Mouse (Mus musculus) intestine, embryonic 15.5 days (tissue): ENCODE data around the gene Gbx1. TPM values are rescaled to one million over a fixed set of nuclear protein-coding genes. Genes with fewer than 3 reads are reported as not detected.

Experiments
- ATAC-seq: fragments of 200-750 bp; cut with Nextera tagmentation; 2 replicates; pipeline ENCODE4 v1.8.0; 2017; ENCODE audit warnings: moderate TSS enrichment, moderate library complexity
- H3K27ac ChIP-seq: fragments of 300-500 bp; sonication (generic); 2 replicates; pipeline ENCODE4 v1.5.1; 2015; ENCODE audit warnings: mild to moderate bottlenecking, inconsistent platforms
- H3K27me3 ChIP-seq: fragments of 300-500 bp; sonication (generic); replicated peaks from 2 replicates; pipeline ENCODE4 v1.6.1; 2015; ENCODE audit warnings: inconsistent platforms
- H3K36me3 ChIP-seq: fragments of 300-500 bp; sonication (generic); 2 replicates; pipeline ENCODE4 v1.6.1; 2015; ENCODE audit warnings: inconsistent platforms
- H3K4me1 ChIP-seq: fragments of 300-500 bp; sonication (generic); replicated peaks from 2 replicates; pipeline ENCODE4 v1.6.1; 2015; ENCODE audit warnings: inconsistent platforms
- H3K4me2 ChIP-seq: fragments of 300-500 bp; sonication (generic); replicated peaks from 2 replicates; pipeline ENCODE4 v1.6.1; 2015; ENCODE audit warnings: mild to moderate bottlenecking, inconsistent platforms
- H3K4me3 ChIP-seq: fragments of 300-500 bp; sonication (generic); replicated peaks from 2 replicates; pipeline ENCODE4 v1.5.1; 2015; ENCODE audit warnings: inconsistent platforms
- H3K9ac ChIP-seq: fragments of 300-500 bp; sonication (generic); 2 replicates; pipeline ENCODE4 v1.6.1; 2015; ENCODE audit warnings: inconsistent platforms
- H3K9me3 ChIP-seq: fragments of 300-500 bp; sonication (generic); 2 replicates; pipeline ENCODE4 v1.6.1; 2016; ENCODE audit warnings: inconsistent platforms
- WGBS: fragments of 180-500 bp; shearing (Covaris S2); methylation state at CpG from one replicate; pipeline ENCODE4 v1.1.7; 2015; 5-methylcytosine and 5-hydroxymethylcytosine counted together
- polyA plus RNA-seq: library from polyadenylated mRNA; unstranded; fragments of >200 nt; fragmentation: Nextera tagmentation; extraction: Ambion mirVana; gene quantifications from 2 replicates; pipeline ENCODE4 v1.2.1, GENCODE M21; 2015

The Gbx1 gene
- polyA plus RNA-seq, 1 experiment from 2014 or later, result 0.06 TPM

DNA sequence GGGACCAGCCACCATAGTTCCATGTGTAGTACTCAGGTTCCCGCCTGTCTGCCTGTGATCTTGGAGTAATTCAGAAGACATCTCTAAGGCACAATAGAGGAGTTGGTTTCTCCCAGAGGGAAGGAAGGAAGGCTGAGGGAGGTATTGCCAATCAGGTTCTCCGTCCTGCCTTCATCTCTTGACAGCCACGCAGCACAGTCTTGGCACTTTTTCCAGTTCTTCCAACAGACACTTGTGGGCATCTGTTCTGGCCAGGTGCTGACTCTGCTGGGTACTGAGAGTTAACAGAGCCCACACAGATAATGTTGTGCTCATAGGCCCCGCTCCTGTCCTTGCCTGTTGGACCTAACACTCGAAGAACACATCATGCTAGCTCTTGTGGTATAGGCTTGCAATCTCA, 40.3 kb downstream of the Gbx1 start:
- Histone ChIP-seq H3K4me1 (peaks cover 11% of the 10 kb centered on the region), H3K9ac (no peak overlapping the region), H3K9me3 (no peaks in the 10 kb centered on the region), H3K4me3 (no peak overlapping the region), H3K27me3 (no peaks in the 10 kb centered on the region), H3K27ac (no peak overlapping the region), H3K4me2 (no peak overlapping the region), H3K36me3 (peaks cover 52% of the 10 kb centered on the region)
- no peak for ATAC-seq
- WGBS, result 90% methylated on average over 5 of the region's 5 CpGs

DNA sequence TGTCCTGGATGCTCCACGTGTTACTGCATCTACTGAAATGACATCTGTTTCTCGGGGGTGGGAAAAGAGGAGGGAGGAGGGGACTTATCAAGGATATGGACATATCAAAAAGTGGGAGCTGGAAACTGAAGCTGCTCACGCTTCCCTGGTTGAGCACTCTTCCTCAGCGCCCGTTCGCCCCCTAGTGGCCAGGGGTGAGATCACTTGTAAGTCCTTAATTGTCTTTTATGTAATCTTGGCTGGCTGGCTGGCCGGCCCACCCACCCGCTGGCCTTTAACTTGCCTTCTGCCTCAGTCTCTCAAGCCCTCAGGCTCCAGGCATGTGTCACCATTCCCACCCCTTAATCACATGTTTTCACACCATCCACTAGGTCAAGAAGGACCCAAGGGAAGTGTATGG, 40.9 kb downstream of the Gbx1 start:
- Histone ChIP-seq H3K9ac (no peak overlapping the region), H3K9me3 (no peaks in the 10 kb centered on the region), H3K4me3 (no peak overlapping the region), H3K4me1 (peaks cover 16% of the 10 kb centered on the region), H3K36me3 (peaks cover 52% of the 10 kb centered on the region), H3K27me3 (no peaks in the 10 kb centered on the region), H3K27ac (no peak overlapping the region), H3K4me2 (no peak overlapping the region)
- ATAC-seq, result no peak
- 3% methylated on average over 8 of the region's 8 CpGs for WGBS

DNA sequence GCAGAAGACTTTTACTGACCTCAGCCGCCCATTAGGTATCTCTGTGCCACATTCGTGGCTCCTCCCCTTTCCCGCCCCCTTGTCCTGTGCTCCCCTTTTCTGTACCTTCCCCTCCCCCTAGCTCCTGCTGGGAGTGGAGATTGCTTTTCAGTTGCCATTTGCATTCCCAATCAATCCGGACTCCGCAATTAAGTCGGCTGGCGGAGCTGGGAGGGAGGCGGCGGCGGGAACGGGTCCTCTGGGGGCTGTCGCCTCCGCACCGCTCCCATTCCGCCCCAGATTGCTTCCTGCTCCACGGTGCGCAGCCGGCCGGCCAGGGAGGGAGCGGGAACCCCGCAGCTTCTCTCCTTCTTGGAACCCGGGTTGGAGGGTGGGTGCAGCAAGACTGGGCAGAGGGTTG, 42.0 kb downstream of the Gbx1 start:
- no peak overlapping the region for H3K4me3 ChIP-seq
- peaks cover 56% of the 10 kb centered on the region for H3K36me3 ChIP-seq
- no peak overlapping the region for H3K4me2 ChIP-seq
- 58% methylated on average over 22 of the region's 22 CpGs for WGBS
- no peaks in the 10 kb centered on the region for H3K27me3 ChIP-seq
- H3K27ac ChIP-seq, result no peak overlapping the region
- ATAC-seq, result no peak
- H3K4me1 ChIP-seq, result peaks cover 16% of the 10 kb centered on the region
- H3K9ac ChIP-seq, result no peak overlapping the region
- no peaks in the 10 kb centered on the region for H3K9me3 ChIP-seq

DNA sequence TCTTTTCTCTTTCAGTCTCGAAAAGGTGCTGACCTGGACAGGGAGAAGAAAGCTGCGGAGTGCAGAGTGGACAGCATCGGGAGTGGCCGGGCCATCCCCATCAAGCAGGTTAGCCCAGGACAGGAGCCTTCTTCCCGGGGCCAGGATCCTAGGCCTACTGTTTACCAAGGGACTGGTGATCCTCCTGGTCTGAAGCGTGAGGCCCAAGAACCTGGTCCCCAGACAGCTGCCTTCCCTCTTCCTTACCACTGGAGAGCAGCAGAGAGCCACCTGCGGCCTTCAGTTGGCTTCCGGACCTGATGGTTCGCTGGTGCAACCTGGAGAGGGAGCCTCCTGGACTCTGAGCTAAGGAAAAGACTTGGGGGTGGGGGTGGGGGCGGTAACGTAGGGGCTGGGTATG, 43.7 kb downstream of the Gbx1 start:
- WGBS, result 15% methylated on average over 11 of the region's 11 CpGs
- no peaks in the 10 kb centered on the region for H3K9me3 ChIP-seq
- H3K4me1 ChIP-seq, result peaks cover 16% of the 10 kb centered on the region
- H3K27me3 ChIP-seq, result no peaks in the 10 kb centered on the region
- H3K27ac ChIP-seq, result peak overlapping the region; percentile 74
- peak overlapping the region; percentile 38 for H3K4me2 ChIP-seq
- no peak overlapping the region for H3K4me3 ChIP-seq
- H3K36me3 ChIP-seq, result peaks cover 55% of the 10 kb centered on the region
- ATAC-seq, result peak; percentile 58
- peak overlapping the region; percentile 12; the same call in 1 of the 2 replicates for H3K9ac ChIP-seq

DNA sequence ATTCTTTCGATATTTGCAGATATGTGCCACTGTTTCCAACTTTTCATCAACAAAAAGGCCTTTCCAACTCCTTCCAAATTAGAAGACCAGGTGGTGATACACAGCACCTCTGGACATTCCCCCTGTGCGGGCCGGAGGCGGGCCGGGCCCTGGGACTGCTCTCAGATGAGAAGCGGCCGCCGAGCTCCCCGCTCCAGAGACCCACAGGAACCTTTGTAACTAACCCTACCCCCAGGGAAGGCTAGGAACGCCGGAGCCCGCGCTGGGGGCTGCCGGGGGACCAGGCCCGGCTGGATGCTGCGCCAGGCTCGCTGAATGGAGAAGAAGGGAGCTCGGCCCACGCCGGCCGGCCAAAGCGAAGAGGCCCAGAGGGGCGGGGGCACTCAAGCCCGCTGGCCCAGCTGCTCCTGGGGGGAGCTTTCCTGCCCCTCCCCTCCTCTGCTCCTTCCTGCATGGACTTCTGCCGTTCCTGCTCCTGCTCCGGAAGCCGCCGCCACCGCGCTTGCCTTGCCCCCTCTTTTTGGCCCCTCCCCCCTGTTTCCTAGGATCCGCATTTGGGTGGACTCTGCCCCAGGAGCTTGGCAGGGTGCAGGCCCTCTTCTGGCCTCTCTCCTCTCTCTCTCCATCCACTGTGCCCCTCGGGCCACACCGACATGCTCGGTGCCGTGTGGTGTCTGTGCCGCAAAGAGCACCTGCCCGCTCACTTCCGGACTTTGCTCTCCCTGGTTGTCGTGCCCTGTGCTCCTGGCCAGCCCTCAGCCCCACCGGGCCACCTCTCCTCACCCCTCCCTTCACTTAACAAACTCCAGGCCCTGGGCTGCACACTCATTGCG, 44.5 kb downstream of the Gbx1 start:
- Histone ChIP-seq H3K4me3 (0 out of 2 replicates have a peak overlapping the region, but pooled peaks have one; percentile 3), H3K36me3 (peaks cover 56% of the 10 kb centered on the region), H3K9me3 (no peaks in the 10 kb centered on the region), H3K27me3 (no peaks in the 10 kb centered on the region), H3K9ac (0 out of 2 replicates have a peak overlapping the region, but pooled peaks have one; percentile 12), H3K4me2 (peak overlapping the region; percentile 38), H3K4me1 (peaks cover 16% of the 10 kb centered on the region), H3K27ac (peak overlapping the region; percentile 74)
- WGBS, result 47% methylated on average over 41 of the region's 41 CpGs
- ATAC-seq, result peak; percentile 74

DNA sequence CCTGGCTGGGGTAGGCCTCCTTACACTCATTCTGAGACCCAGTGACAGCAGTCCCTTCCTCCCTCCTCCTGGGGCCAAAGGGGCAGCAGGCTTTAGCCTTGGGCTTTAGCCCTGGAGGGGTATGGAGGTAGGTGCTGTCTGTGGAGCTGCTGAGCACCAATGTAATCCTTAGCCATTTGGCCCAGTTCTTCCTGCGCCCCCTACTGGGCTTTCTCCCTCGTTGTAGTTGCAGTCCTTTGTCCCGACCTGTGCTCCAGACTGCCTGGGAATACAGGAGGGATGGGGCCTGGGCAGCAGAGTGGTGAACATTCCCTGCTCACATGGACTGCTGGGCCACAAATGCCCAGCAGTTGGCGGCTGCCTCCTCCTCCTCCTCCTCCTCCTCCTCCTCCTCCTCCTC, 45.4 kb downstream of the Gbx1 start:
- 16% methylated on average over 4 of the region's 4 CpGs for WGBS
- peaks cover 16% of the 10 kb centered on the region for H3K4me1 ChIP-seq
- ATAC-seq, result peak; percentile 27
- H3K9ac ChIP-seq, result no peak overlapping the region
- H3K4me2 ChIP-seq, result no peak overlapping the region
- no peaks in the 10 kb centered on the region for H3K27me3 ChIP-seq
- no peak overlapping the region for H3K27ac ChIP-seq
- peaks cover 57% of the 10 kb centered on the region for H3K36me3 ChIP-seq
- no peaks in the 10 kb centered on the region for H3K9me3 ChIP-seq
- H3K4me3 ChIP-seq, result no peak overlapping the region

DNA sequence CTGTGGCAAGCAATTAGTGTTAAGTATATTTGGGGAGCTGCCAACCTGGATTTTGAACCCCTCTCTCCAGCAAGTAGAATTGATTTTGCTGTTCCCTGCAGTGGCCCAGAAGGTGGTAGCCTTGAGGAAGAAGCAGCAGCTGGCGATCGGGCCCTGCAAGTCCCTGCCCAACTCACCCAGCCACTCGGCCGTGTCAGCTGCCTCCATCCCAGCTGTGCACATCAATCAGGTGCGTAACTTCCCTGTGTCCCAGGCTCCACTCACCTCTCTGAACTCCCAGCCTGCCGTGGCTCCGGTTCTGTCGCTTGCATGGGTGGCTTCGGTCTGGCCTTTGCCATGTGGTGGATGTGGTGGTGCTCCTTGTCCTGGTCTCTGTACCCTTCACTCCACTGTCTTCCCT, 49.1 kb downstream of the Gbx1 start:
- no peak overlapping the region for H3K4me2 ChIP-seq

DNA sequence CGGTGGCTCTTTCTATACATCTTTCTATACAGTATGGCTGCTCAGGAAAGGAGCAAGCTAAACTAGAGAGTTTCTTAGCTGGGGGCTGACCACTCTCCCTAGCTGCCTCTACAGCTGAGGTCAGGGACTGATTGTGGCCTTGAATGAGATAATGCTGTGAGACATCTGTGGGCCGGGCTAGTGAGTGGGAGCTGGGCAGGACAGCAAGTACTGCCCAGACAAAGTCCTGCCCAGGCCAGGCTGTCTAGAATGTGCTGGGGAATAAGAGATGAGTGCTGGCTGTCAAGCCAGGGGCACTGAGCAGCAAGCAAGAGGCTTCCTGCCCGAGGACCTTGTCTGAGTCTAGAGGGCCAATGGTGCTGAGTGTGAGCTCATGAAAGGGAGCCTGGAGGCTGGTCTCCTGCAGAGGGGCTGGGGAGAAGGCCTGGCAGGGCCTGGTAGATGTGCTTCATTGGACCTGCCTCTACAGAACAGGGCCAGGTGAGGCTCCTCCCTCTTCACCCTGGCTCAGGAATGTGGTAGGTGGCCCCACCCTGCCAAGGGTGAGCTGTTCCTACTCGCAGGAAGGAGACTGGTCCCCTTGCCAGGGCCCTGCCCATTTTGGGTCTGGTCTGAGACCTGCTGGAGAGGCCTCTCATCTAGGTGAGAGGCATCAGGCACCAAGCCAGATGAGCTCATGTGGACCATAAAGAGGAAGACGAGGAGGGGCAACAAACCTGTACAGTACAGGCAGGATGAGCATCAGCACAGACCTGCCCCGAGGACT, 51.3 kb downstream of the Gbx1 start:
- Histone ChIP-seq H3K27ac (no peak overlapping the region), H3K4me2 (peak overlapping the region; percentile 71)

More for the DNA sequence above, 49.1 kb downstream of the Gbx1 start:
- Histone ChIP-seq H3K4me3 (no peak overlapping the region), H3K9ac (no peak overlapping the region), H3K27me3 (peaks cover 9% of the 10 kb centered on the region; the same call in 1 of the 2 replicates), H3K36me3 (peaks cover 45% of the 10 kb centered on the region), H3K27ac (no peak overlapping the region), H3K4me1 (peaks cover 39% of the 10 kb centered on the region), H3K9me3 (no peaks in the 10 kb centered on the region)
- ATAC-seq, result no peak
- 82% methylated on average over 9 of the region's 9 CpGs for WGBS

DNA sequence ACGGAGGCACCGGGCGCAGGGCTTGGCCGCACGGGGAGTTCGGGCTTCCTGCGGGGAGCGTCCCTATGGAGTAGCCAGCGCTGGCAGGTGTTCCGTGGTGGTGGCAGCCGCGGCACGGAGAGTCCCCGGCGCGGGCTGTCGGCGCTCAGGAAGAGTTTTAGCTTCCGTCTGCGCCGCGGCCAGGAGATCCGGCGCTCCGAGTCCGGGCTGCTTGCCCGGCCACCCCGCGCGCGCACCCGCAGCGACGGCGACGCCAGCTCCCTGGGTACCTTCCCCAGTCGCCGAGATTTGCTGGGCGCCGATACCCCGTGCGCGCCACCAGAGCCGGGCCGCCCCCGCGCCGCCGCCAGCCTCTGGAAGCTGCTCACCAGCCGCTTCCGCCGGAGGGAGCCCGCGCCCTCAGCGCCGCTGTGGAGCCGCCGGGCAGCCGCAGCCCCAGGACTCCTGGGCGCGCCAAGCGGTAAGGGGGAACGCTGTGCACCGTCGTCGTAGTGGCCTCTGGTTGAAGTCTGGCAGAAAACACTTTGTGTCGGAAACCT, 52.2 kb downstream of the Gbx1 start:
- peaks cover 9% of the 10 kb centered on the region; the same call in 1 of the 2 replicates for H3K27me3 ChIP-seq
- H3K9me3 ChIP-seq, result no peaks in the 10 kb centered on the region
- ATAC-seq, result 0 out of 2 replicates have a peak, but pooled peaks have one; percentile 22
- peak overlapping the region; percentile 71 for H3K4me2 ChIP-seq
- WGBS, result 4% methylated on average over 67 of the region's 67 CpGs
- peak overlapping the region; percentile 42 for H3K9ac ChIP-seq
- peaks cover 25% of the 10 kb centered on the region for H3K36me3 ChIP-seq
- H3K4me3 ChIP-seq, result peak overlapping the region; percentile 47
- 0 out of 2 replicates have a peak overlapping the region, but pooled peaks have one; percentile 27 for H3K27ac ChIP-seq
- H3K4me1 ChIP-seq, result peaks cover 35% of the 10 kb centered on the region

More for the DNA sequence above, 51.3 kb downstream of the Gbx1 start:
- H3K9ac ChIP-seq, result peak overlapping the region; percentile 42; the same call in 1 of the 2 replicates
- peak; percentile 46 for ATAC-seq
- peaks cover 33% of the 10 kb centered on the region for H3K36me3 ChIP-seq
- peak overlapping the region; percentile 47 for H3K4me3 ChIP-seq
- H3K4me1 ChIP-seq, result peaks cover 35% of the 10 kb centered on the region
- no peaks in the 10 kb centered on the region for H3K9me3 ChIP-seq
- peaks cover 9% of the 10 kb centered on the region; the same call in 1 of the 2 replicates for H3K27me3 ChIP-seq
- WGBS, result 63% methylated on average over 6 of the region's 6 CpGs

DNA sequence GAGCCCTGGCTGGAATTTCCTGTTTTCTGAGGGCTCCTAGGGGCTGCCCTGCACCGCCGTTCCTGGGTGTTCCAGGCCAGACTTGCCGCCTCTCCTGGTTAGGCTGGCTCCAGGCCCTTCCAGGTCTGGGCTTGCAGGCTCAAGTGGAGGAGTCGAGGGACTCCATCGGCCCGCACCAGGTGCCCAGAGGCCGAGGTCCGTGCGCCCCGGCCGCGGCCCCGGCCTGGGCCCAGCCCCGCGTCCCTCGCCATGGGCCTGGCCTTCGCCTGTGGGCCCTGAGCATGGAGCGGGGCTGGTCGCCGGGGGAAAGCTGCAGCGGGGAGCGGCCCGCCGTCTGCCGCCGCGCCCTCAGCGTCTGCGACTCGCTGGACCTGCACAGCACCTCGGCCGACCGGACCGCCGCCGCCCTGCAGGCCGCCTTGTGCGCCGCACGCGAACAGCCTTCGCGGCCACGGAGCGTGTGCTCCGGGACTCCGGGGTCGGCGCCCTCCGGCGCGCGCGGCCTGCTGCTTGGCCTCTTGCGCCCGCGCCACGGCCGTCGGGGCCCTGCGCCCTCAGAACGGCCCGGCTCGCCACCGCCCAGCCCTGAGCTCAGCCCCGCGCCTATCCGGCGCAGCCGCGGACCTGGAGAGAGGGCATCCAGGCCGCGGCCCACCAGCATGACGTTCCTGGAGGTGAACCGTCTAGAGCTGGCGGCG, 52.8 kb downstream of the Gbx1 start:
- peaks cover 9% of the 10 kb centered on the region; the same call in 1 of the 2 replicates for H3K27me3 ChIP-seq
- ATAC-seq, result peak; percentile 42
- 8% methylated on average over 77 of the region's 77 CpGs for WGBS

DNA sequence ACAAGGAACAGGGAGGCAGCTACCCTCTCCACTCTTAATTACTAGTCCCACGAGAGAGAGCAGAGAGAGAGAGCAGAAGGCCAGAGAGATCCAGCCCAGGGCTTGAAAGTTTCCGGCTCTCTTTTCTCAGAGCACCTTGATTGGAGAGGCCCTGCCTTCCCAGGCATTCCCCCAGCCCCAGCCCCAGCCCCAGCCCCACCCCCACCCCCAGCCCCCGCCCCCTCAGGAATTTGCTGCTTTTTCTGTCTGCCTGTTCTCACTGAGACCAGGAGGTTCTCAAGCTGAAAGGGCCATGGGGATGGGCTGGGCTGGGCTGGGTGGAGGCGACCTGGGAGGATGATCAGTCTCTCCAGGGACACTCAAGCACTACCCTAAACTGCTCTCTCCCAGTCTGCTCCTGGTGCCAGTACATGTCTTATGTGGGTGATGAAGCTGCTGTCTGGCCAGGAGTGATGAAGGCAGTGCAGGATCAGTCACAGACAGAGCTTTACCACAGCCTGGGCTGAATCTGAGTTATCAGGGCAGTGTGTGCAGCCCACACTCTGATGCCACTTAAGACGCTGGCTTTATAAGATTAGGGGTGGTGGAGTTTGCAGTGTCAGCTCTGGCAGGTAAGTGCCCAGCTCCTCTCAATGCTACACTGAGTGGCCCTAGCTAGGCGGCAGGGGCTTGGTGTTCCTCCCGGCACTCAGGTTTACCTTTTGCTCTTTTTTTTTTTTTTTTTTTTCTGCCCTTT, 54.0 kb downstream of the Gbx1 start:
- no peak overlapping the region for H3K4me3 ChIP-seq
- H3K9ac ChIP-seq, result no peak overlapping the region
- ATAC-seq, result peak; percentile 13
- 0 out of 2 replicates have a peak overlapping the region, but pooled peaks have one; percentile 15 for H3K4me2 ChIP-seq
- H3K9me3 ChIP-seq, result no peaks in the 10 kb centered on the region
- peaks cover 13% of the 10 kb centered on the region for H3K36me3 ChIP-seq
- 34% methylated on average over 7 of the region's 7 CpGs for whole genome bisulfite sequencing
- H3K27ac ChIP-seq, result no peak overlapping the region
- peaks cover 35% of the 10 kb centered on the region for H3K4me1 ChIP-seq
- peaks cover 9% of the 10 kb centered on the region; the same call in 1 of the 2 replicates for H3K27me3 ChIP-seq

More for the DNA sequence above, 52.8 kb downstream of the Gbx1 start:
- H3K4me3 ChIP-seq, result peak overlapping the region; percentile 47
- peak overlapping the region; percentile 71 for H3K4me2 ChIP-seq
- peaks cover 35% of the 10 kb centered on the region for H3K4me1 ChIP-seq
- peak overlapping the region; percentile 42 for H3K9ac ChIP-seq
- no peaks in the 10 kb centered on the region for H3K9me3 ChIP-seq
- H3K36me3 ChIP-seq, result peaks cover 22% of the 10 kb centered on the region
- 0 out of 2 replicates have a peak overlapping the region, but pooled peaks have one; percentile 27 for H3K27ac ChIP-seq
